Mouse (Mus musculus): Measurements from ENCODE around the gene Frmd4a.

Gene Frmd4a

GRCm38 (mm10) chr2:4137493-4137892 lies 120.0 kb downstream of the Frmd4a start:
- DNase-seq (ENCODE audit: low read depth, low spot score) = no peak

- DNase-seq (ENCODE audit: low read depth, low spot score) = no peak
These were observed 124.9 kb downstream of the Frmd4a start for GRCm38 (mm10) chr2:4142221-4142950.

- no peak for DNase-seq (ENCODE audit: low read depth, low spot score)
These were observed 126.9 kb downstream of the Frmd4a start for GRCm38 (mm10) chr2:4144424-4144823.

- DNase-seq (ENCODE audit: low read depth, low spot score) = no peak
These were observed 135.1 kb downstream of the Frmd4a start for GRCm38 (mm10) chr2:4152521-4153040.

GRCm38 (mm10) chr2:4153131-4153631 lies 135.7 kb downstream of the Frmd4a start:
- no peak for DNase-seq (ENCODE audit: low read depth, low spot score)

GRCm38 (mm10) chr2:4154036-4154653 lies 136.6 kb downstream of the Frmd4a start:
- no peak for DNase-seq (ENCODE audit: low read depth, low spot score)

- no peak for DNase-seq (ENCODE audit: low read depth, low spot score)
These were observed 137.1 kb downstream of the Frmd4a start for GRCm38 (mm10) chr2:4154654-4155047.

- no peak for DNase-seq (ENCODE audit: low read depth, low spot score)
These were observed 137.9 kb downstream of the Frmd4a start for GRCm38 (mm10) chr2:4155406-4155805.

GRCm38 (mm10) chr2:4156511-4156910 lies 139.0 kb downstream of the Frmd4a start:
- no peak for DNase-seq (ENCODE audit: low read depth, low spot score)

GRCm38 (mm10) chr2:4157396-4157795 lies 139.9 kb downstream of the Frmd4a start:
- no peak for DNase-seq (ENCODE audit: low read depth, low spot score)

- no peak for DNase-seq (ENCODE audit: low read depth, low spot score)
These were observed 142.2 kb downstream of the Frmd4a start for GRCm38 (mm10) chr2:4159574-4160203.

- DNase-seq (ENCODE audit: low read depth, low spot score) = no peak
These were observed 148.7 kb downstream of the Frmd4a start for GRCm38 (mm10) chr2:4166191-4166590.

GRCm38 (mm10) chr2:4167131-4167530 lies 149.6 kb downstream of the Frmd4a start:
- DNase-seq (ENCODE audit: low read depth, low spot score) = no peak

GRCm38 (mm10) chr2:4169726-4170125 lies 152.2 kb downstream of the Frmd4a start:
- no peak for DNase-seq (ENCODE audit: low read depth, low spot score)

GRCm38 (mm10) chr2:4170189-4170588 lies 152.7 kb downstream of the Frmd4a start:
- DNase-seq (ENCODE audit: low read depth, low spot score) = no peak

- no peak for DNase-seq (ENCODE audit: low read depth, low spot score)
These were observed 167.5 kb downstream of the Frmd4a start for GRCm38 (mm10) chr2:4184991-4185390.

GRCm38 (mm10) chr2:4187521-4187920 lies 170.0 kb downstream of the Frmd4a start:
- DNase-seq (ENCODE audit: low read depth, low spot score) = no peak

- no peak for DNase-seq (ENCODE audit: low read depth, low spot score)
These were observed 170.8 kb downstream of the Frmd4a start for GRCm38 (mm10) chr2:4188303-4188702.

GRCm38 (mm10) chr2:4190345-4190744 lies 172.8 kb downstream of the Frmd4a start:
- DNase-seq (ENCODE audit: low read depth, low spot score) = no peak

GRCm38 (mm10) chr2:4190995-4191394 lies 173.5 kb downstream of the Frmd4a start:
- DNase-seq (ENCODE audit: low read depth, low spot score) = no peak

- DNase-seq (ENCODE audit: low read depth, low spot score) = no peak
These were observed 175.7 kb downstream of the Frmd4a start for GRCm38 (mm10) chr2:4193206-4193605.

GRCm38 (mm10) chr2:4194324-4195014 lies 177.0 kb downstream of the Frmd4a start:
- DNase-seq (ENCODE audit: low read depth, low spot score) = no peak

Data from brain, embryonic 18.5 days (tissue).